Mouse (Mus musculus) lung, adult 18-20 months (tissue): ENCODE data around the gene Map3k6.

Experiments
- DNase-seq, 2 experiments: peaks; one replicate each; pipeline ENCODE4 v3.0.0; 2022; ENCODE audit warnings: mixed read lengths in 2 of 2

The Map3k6 gene

GRCm38 (mm10) chr4:133256820-133257219 is 16.2 kb downstream of the Map3k6 start:
- no peak for DNase-seq

- peak; percentile 44 to 49 for DNase-seq
Measured at GRCm38 (mm10) chr4:133257230-133257629, 16.6 kb downstream of the Map3k6 start.

- no peak for DNase-seq
Measured at GRCm38 (mm10) chr4:133257798-133258408, 17.3 kb downstream of the Map3k6 start.

- DNase-seq = no peak
Measured at GRCm38 (mm10) chr4:133261641-133262374, 21.2 kb downstream of the Map3k6 start.

- no peak for DNase-seq
Measured at GRCm38 (mm10) chr4:133262375-133262765, 21.8 kb downstream of the Map3k6 start.

- no peak for DNase-seq
Measured at GRCm38 (mm10) chr4:133262882-133263281, 22.3 kb downstream of the Map3k6 start, which contains the start of gene Sytl1. Gene Sytl1, minus strand, starts transcription at chr4:133263113.

- no peak for DNase-seq
Measured at GRCm38 (mm10) chr4:133263756-133264155, 23.1 kb downstream of the Map3k6 start.

- DNase-seq = no peak
Measured at GRCm38 (mm10) chr4:133264559-133264958, 23.9 kb downstream of the Map3k6 start.

- DNase-seq = no peak
Measured at GRCm38 (mm10) chr4:133265297-133265696, 24.7 kb downstream of the Map3k6 start.

- no peak for DNase-seq
Measured at GRCm38 (mm10) chr4:133265759-133266158, 25.1 kb downstream of the Map3k6 start.

GRCm38 (mm10) chr4:133266248-133266880 is 25.7 kb downstream of the Map3k6 start:
- no peak for DNase-seq

GRCm38 (mm10) chr4:133268931-133269330 is 28.3 kb downstream of the Map3k6 start:
- DNase-seq = no peak

GRCm38 (mm10) chr4:133269596-133269995 is 29.0 kb downstream of the Map3k6 start:
- DNase-seq = peak in 1 of 2 experiments; percentile 47

GRCm38 (mm10) chr4:133270929-133271328 is 30.3 kb downstream of the Map3k6 start:
- no peak for DNase-seq

- peak; percentile 96 for DNase-seq
Measured at GRCm38 (mm10) chr4:133277104-133278026, 36.7 kb downstream of the Map3k6 start, which contains the start of gene Tmem222. Gene Tmem222, minus strand, starts transcription at chr4:133277792.

GRCm38 (mm10) chr4:133278067-133278466 is 37.4 kb downstream of the Map3k6 start:
- DNase-seq = no peak

- no peak for DNase-seq
Measured at GRCm38 (mm10) chr4:133278482-133278881, 37.9 kb downstream of the Map3k6 start.

- no peak for DNase-seq
Measured at GRCm38 (mm10) chr4:133281513-133281912, 40.9 kb downstream of the Map3k6 start.

- DNase-seq = no peak
Measured at GRCm38 (mm10) chr4:133281951-133282481, 41.4 kb downstream of the Map3k6 start.

GRCm38 (mm10) chr4:133282656-133283055 is 42.0 kb downstream of the Map3k6 start:
- no peak for DNase-seq

- no peak for DNase-seq
Measured at GRCm38 (mm10) chr4:133285299-133285698, 44.7 kb downstream of the Map3k6 start.

- no peak for DNase-seq
Measured at GRCm38 (mm10) chr4:133285950-133286349, 45.3 kb downstream of the Map3k6 start.
